Mouse (Mus musculus): Measurements from ENCODE around the gene Chic2. TPM values are rescaled to one million over a fixed set of nuclear protein-coding genes. Genes with fewer than 3 reads are reported as not detected.
A peak's percentile ranks its signal among the peaks of the same experiment; 100 is the strongest.

The Chic2 gene
- polyA plus RNA-seq, 1 experiment from 2014 or later: 30.2 TPM

GRCm38 (mm10) chr5:75075383-75075941 is 30.9 kb upstream of the Chic2 start, which contains the start of gene Gsx2:
Gene Gsx2, plus strand, starts transcription at chr5:75075601.
- Histone ChIP-seq H3K27ac (replicated peaks) (no peak within 1 kb of the TSS), H3K4me3 (replicated peaks) (peak within 1 kb of the TSS; percentile 35), H3K4me2 (peak within 1 kb of the TSS; percentile 64), H3K9ac (replicated peaks) (no peak within 1 kb of the TSS), H3K9me3 (replicated peaks) (no peaks in the 10 kb centered on the region), H3K27me3 (replicated peaks) (peaks cover 96% of the 10 kb centered on the region), H3K4me1 (peaks cover 37% of the 10 kb centered on the region), H3K36me3 (no peaks in the 10 kb centered on the region)
- WGBS: under 1% methylated on average over 41 of the region's 41 CpGs
- no peak for ATAC-seq (ENCODE audit: low FRiP score)

- H3K4me2 ChIP-seq: peak overlapping the region; percentile 64
- H3K27ac ChIP-seq (replicated peaks): no peak overlapping the region
- no peaks in the 10 kb centered on the region for H3K36me3 ChIP-seq
- H3K4me3 ChIP-seq (replicated peaks): peak overlapping the region; percentile 35
- H3K4me1 ChIP-seq: peaks cover 43% of the 10 kb centered on the region
- H3K27me3 ChIP-seq (replicated peaks): peaks cover 96% of the 10 kb centered on the region
- ATAC-seq (ENCODE audit: low FRiP score): no peak
- H3K9ac ChIP-seq (replicated peaks): no peak overlapping the region
- no peaks in the 10 kb centered on the region for H3K9me3 ChIP-seq (replicated peaks)
- WGBS: 10% methylated on average over 15 of the region's 15 CpGs
Observed at GRCm38 (mm10) chr5:75074537-75075382, 30.2 kb upstream of the Chic2 start.

- Histone ChIP-seq H3K4me2 (no peak overlapping the region), H3K27me3 (replicated peaks) (peaks cover 96% of the 10 kb centered on the region), H3K4me3 (replicated peaks) (no peak overlapping the region), H3K27ac (replicated peaks) (no peak overlapping the region), H3K9me3 (replicated peaks) (no peaks in the 10 kb centered on the region), H3K9ac (replicated peaks) (no peak overlapping the region), H3K4me1 (peaks cover 43% of the 10 kb centered on the region), H3K36me3 (no peaks in the 10 kb centered on the region)
- 7% methylated on average over 4 of the region's 4 CpGs for WGBS
- ATAC-seq (ENCODE audit: low FRiP score): 0 out of 2 replicates have a peak, but pooled peaks have one; percentile 9
Observed at GRCm38 (mm10) chr5:75074132-75074531, 29.6 kb upstream of the Chic2 start.

GRCm38 (mm10) chr5:75073684-75074083 is 29.1 kb upstream of the Chic2 start:
- Histone ChIP-seq H3K27me3 (replicated peaks) (peaks cover 96% of the 10 kb centered on the region), H3K36me3 (no peaks in the 10 kb centered on the region), H3K27ac (replicated peaks) (no peak overlapping the region), H3K4me1 (peaks cover 43% of the 10 kb centered on the region), H3K4me3 (replicated peaks) (no peak overlapping the region), H3K9ac (replicated peaks) (no peak overlapping the region), H3K9me3 (replicated peaks) (no peaks in the 10 kb centered on the region), H3K4me2 (no peak overlapping the region)
- no peak for ATAC-seq (ENCODE audit: low FRiP score)
- 23% methylated on average over 3 of the region's 3 CpGs for WGBS

GRCm38 (mm10) chr5:75073167-75073566 is 28.6 kb upstream of the Chic2 start:
- ATAC-seq (ENCODE audit: low FRiP score): no peak
- H3K9ac ChIP-seq (replicated peaks): no peak overlapping the region
- peaks cover 43% of the 10 kb centered on the region for H3K4me1 ChIP-seq
- WGBS: 41% methylated on average over 1 of the region's 1 CpGs
- no peaks in the 10 kb centered on the region for H3K9me3 ChIP-seq (replicated peaks)
- H3K36me3 ChIP-seq: no peaks in the 10 kb centered on the region
- peaks cover 96% of the 10 kb centered on the region for H3K27me3 ChIP-seq (replicated peaks)
- no peak overlapping the region for H3K4me3 ChIP-seq (replicated peaks)
- no peak overlapping the region for H3K27ac ChIP-seq (replicated peaks)
- no peak overlapping the region for H3K4me2 ChIP-seq

GRCm38 (mm10) chr5:75072532-75072931 is 28.0 kb upstream of the Chic2 start:
- Histone ChIP-seq H3K36me3 (no peaks in the 10 kb centered on the region), H3K27me3 (replicated peaks) (peaks cover 98% of the 10 kb centered on the region), H3K9ac (replicated peaks) (no peak overlapping the region), H3K4me2 (no peak overlapping the region), H3K4me1 (peaks cover 45% of the 10 kb centered on the region), H3K9me3 (replicated peaks) (no peaks in the 10 kb centered on the region), H3K27ac (replicated peaks) (no peak overlapping the region), H3K4me3 (replicated peaks) (no peak overlapping the region)
- ATAC-seq (ENCODE audit: low FRiP score): no peak
- 2% methylated on average over 4 of the region's 4 CpGs for WGBS

- Histone ChIP-seq H3K9ac (replicated peaks) (no peak overlapping the region), H3K4me3 (replicated peaks) (no peak overlapping the region), H3K9me3 (replicated peaks) (no peaks in the 10 kb centered on the region), H3K27me3 (replicated peaks) (peaks cover 97% of the 10 kb centered on the region), H3K4me1 (peaks cover 48% of the 10 kb centered on the region), H3K36me3 (no peaks in the 10 kb centered on the region), H3K27ac (replicated peaks) (no peak overlapping the region), H3K4me2 (no peak overlapping the region)
- 2% methylated on average over 10 of the region's 10 CpGs for WGBS
- no peak for ATAC-seq (ENCODE audit: low FRiP score)
Observed at GRCm38 (mm10) chr5:75071951-75072350, 27.4 kb upstream of the Chic2 start.

- Histone ChIP-seq H3K9ac (replicated peaks) (no peak overlapping the region), H3K4me3 (replicated peaks) (no peak overlapping the region), H3K27me3 (replicated peaks) (peaks cover 97% of the 10 kb centered on the region), H3K9me3 (replicated peaks) (no peaks in the 10 kb centered on the region), H3K4me2 (peak overlapping the region; percentile 22), H3K27ac (replicated peaks) (no peak overlapping the region), H3K36me3 (no peaks in the 10 kb centered on the region), H3K4me1 (peaks cover 42% of the 10 kb centered on the region)
- ATAC-seq (ENCODE audit: low FRiP score): no peak
- under 1% methylated on average over 23 of the region's 23 CpGs for WGBS
Observed at GRCm38 (mm10) chr5:75070656-75071375, 26.2 kb upstream of the Chic2 start.

- H3K9ac ChIP-seq (replicated peaks): no peak overlapping the region
- no peak for ATAC-seq (ENCODE audit: low FRiP score)
- H3K4me1 ChIP-seq: peaks cover 35% of the 10 kb centered on the region
- under 1% methylated on average over 13 of the region's 13 CpGs for WGBS
- no peak overlapping the region for H3K27ac ChIP-seq (replicated peaks)
- H3K36me3 ChIP-seq: no peaks in the 10 kb centered on the region
- H3K4me2 ChIP-seq: peak overlapping the region; percentile 22
- H3K27me3 ChIP-seq (replicated peaks): peaks cover 97% of the 10 kb centered on the region
- H3K4me3 ChIP-seq (replicated peaks): no peak overlapping the region
- H3K9me3 ChIP-seq (replicated peaks): no peaks in the 10 kb centered on the region
Observed at GRCm38 (mm10) chr5:75070132-75070531, 25.6 kb upstream of the Chic2 start.

- peak; percentile 78 for ATAC-seq (ENCODE audit: low FRiP score)
- Histone ChIP-seq H3K27me3 (replicated peaks) (peaks cover 82% of the 10 kb centered on the region), H3K9ac (replicated peaks) (peak overlapping the region; percentile 56), H3K9me3 (replicated peaks) (no peaks in the 10 kb centered on the region), H3K27ac (replicated peaks) (no peak overlapping the region), H3K4me3 (replicated peaks) (peak overlapping the region; percentile 53), H3K36me3 (no peaks in the 10 kb centered on the region), H3K4me2 (peak overlapping the region; percentile 69), H3K4me1 (peaks cover 24% of the 10 kb centered on the region)
- WGBS: 2% methylated on average over 30 of the region's 30 CpGs
Observed at GRCm38 (mm10) chr5:75067125-75067756, 22.7 kb upstream of the Chic2 start.

GRCm38 (mm10) chr5:75066715-75067114 is 22.1 kb upstream of the Chic2 start:
- Histone ChIP-seq H3K36me3 (no peaks in the 10 kb centered on the region), H3K9me3 (replicated peaks) (no peaks in the 10 kb centered on the region), H3K9ac (replicated peaks) (peak overlapping the region; percentile 56; the same call in 1 of the 2 replicates), H3K4me3 (replicated peaks) (peak overlapping the region; percentile 53), H3K4me1 (peaks cover 24% of the 10 kb centered on the region), H3K27ac (replicated peaks) (no peak overlapping the region), H3K4me2 (peak overlapping the region; percentile 69), H3K27me3 (replicated peaks) (peaks cover 77% of the 10 kb centered on the region)
- 3% methylated on average over 8 of the region's 10 CpGs for WGBS
- peak; percentile 40; the same call in 1 of the 2 replicates for ATAC-seq (ENCODE audit: low FRiP score)

Data from neural tube, embryonic 15.5 days (tissue).